Mouse (Mus musculus) forebrain, embryonic 12.5 days (tissue): ENCODE results near the gene Ptcd1. TPM values are rescaled to one million over a fixed set of nuclear protein-coding genes. Genes with fewer than 3 reads are reported as not detected.
"Not testable (repeated sequence)": the region's sequence is repeated elsewhere in the genome, so short reads cannot be mapped to it uniquely, and the experiment has no call there.

Experiments used
- ATAC-seq: fragments of 200-750 bp; cut with Nextera tagmentation; 2 replicates; pipeline ENCODE4 v1.8.0; 2017; ENCODE audit warnings: moderate TSS enrichment; ENCODE audit not compliant: low FRiP score
- H3K27ac ChIP-seq: fragments of 300-500 bp; sonication (generic); 2 replicates; pipeline ENCODE4 v1.5.1; 2016; ENCODE audit warnings: mild to moderate bottlenecking
- H3K27me3 ChIP-seq: fragments of 300-500 bp; sonication (generic); 2 replicates; pipeline ENCODE4 v1.6.1; 2016; ENCODE audit warnings: mild to moderate bottlenecking
- H3K36me3 ChIP-seq: fragments of 300-500 bp; sonication (generic); replicated peaks from 2 replicates; pipeline ENCODE4 v1.6.1; 2016; ENCODE audit warnings: mild to moderate bottlenecking
- H3K4me1 ChIP-seq: fragments of 300-500 bp; sonication (generic); 2 replicates; pipeline ENCODE4 v1.6.1; 2016
- H3K4me2 ChIP-seq: fragments of 300-500 bp; sonication (generic); 2 replicates; pipeline ENCODE4 v1.6.1; 2016; ENCODE audit warnings: mild to moderate bottlenecking, moderate library complexity
- H3K4me3 ChIP-seq: fragments of 300-500 bp; sonication (generic); replicated peaks from 2 replicates; pipeline ENCODE4 v1.5.1; 2016; ENCODE audit warnings: mild to moderate bottlenecking
- H3K9ac ChIP-seq: fragments of 300-500 bp; sonication (generic); 2 replicates; pipeline ENCODE4 v1.6.1; 2016; ENCODE audit warnings: mild to moderate bottlenecking
- H3K9me3 ChIP-seq: fragments of 300-500 bp; sonication (generic); 2 replicates; pipeline ENCODE4 v1.6.1; 2016
- WGBS: fragments of 180-500 bp; shearing (Covaris S2); methylation state at CpG from one replicate; pipeline ENCODE4 v1.1.7; 2016; 5-methylcytosine and 5-hydroxymethylcytosine counted together
- polyA plus RNA-seq: library from polyadenylated mRNA; unstranded; fragments of >200 nt; fragmentation: Nextera tagmentation; extraction: Ambion mirVana; gene quantifications from 2 replicates; pipeline ENCODE4 v1.2.1, GENCODE M21; 2016

The Ptcd1 gene
- 19.5 and 20.3 TPM in 2 replicates for polyA plus RNA-seq

DNA sequence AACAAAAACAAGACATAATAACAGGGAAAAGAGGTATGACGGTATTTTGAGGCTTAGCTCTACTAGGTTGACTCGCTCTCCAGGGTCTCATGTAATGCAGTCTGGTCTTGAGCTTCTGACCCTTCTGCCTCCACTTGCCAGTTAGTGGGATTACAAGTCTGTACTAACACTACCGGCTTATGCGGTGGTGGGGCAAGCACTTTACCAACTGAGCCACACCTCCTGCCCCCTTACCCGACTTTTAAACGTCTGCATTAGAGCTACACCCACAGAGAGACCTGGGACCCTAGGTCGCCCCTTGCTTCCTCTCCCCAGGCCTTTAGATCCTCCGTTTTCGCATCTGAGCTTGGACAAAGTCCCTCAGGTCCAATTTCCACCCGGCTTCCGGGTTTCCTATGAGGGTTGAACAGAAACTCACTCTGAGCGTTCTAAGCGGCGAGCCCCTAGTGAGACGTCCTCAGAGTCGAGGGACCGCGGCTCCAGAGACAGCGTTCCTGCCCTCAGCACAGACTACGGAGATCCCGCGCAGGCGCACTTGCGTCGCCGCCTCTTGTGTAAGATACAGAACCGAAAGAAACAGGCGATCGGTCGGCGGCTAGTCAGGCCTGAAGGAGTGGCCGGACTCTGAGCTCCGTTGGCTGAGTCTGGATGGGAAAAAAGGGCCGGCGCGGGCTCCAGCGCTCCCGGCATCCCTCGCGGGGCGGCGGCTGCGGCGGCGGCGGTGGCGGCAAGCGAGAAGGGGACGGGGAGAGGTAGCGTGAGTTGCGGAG is at the start of gene Ptcd1, which contains the start of gene Cpsf4:
TSS of gene Ptcd1 (minus strand) at position 573 of the 770 bp plus-strand sequence.
TSS of gene Cpsf4 (plus strand) at position 678 of the 770 bp plus-strand sequence.
- Histone ChIP-seq H3K36me3 (peaks cover 32% of the 10 kb centered on the region), H3K27me3 (no peaks in the 10 kb centered on the region), H3K4me1 (peaks cover 28% of the 10 kb centered on the region)

DNA sequence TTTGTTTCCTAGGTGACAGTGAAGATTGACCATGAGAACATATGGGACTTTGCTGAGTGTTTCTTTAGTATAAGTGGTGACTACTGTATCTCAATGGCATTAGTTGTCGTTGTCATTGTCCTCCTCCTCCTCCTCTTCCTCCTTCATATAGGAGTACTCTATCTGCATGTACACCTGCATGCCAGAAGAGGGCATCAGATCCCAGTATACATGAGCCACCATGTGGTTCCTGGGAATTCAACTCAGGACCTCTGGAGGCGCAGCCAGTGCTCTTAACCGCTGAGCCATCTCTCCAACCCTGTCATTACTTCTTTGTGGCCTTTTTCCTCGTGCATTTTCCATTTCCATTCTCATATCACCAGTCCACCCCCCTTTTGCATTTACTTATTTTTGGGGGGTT is 47.8 kb upstream of the Ptcd1 start:
- ATAC-seq, result no peak
- H3K27me3 ChIP-seq, result no peaks in the 10 kb centered on the region
- H3K4me3 ChIP-seq, result no peak overlapping the region
- no peak overlapping the region for H3K4me2 ChIP-seq
- H3K9ac ChIP-seq, result no peak overlapping the region
- H3K4me1 ChIP-seq, result no peaks in the 10 kb centered on the region
- no peak overlapping the region for H3K27ac ChIP-seq
- no peaks in the 10 kb centered on the region for H3K9me3 ChIP-seq
- WGBS, result 71% methylated on average over 4 of the region's 4 CpGs
- H3K36me3 ChIP-seq, result peaks cover 65% of the 10 kb centered on the region

More for the DNA sequence above, at the start of gene Ptcd1, which contains the start of gene Cpsf4:
- peak; percentile 95 for ATAC-seq
- H3K4me2 ChIP-seq, result peak within 1 kb of the TSS; percentile 92
- peak within 1 kb of the TSS; percentile 82 for H3K27ac ChIP-seq
- peak within 1 kb of the TSS; percentile 76 for H3K4me3 ChIP-seq
- WGBS, result under 1% methylated on average over 51 of the region's 51 CpGs
- peak within 1 kb of the TSS; percentile 93 for H3K9ac ChIP-seq
- no peaks in the 10 kb centered on the region for H3K9me3 ChIP-seq

DNA sequence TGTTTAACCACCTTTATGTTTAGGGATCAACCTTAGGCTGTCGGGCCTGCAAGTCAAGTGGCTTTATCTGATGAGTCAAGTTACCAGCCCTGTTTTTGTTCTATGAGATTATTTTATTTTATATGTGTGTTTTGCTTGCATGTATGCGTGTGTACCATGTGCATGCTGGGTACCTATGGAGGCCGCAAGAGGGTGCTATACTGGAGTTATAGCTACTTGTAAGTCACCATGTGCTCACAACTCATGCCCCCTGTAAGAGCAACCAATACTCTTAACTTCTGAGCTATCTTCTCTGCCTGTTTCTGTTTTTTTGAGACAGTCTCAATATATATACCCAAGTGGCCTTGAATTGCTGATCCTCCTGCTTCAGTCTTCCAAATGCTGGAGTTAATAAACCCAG is 46.6 kb upstream of the Ptcd1 start:
- H3K4me3 ChIP-seq, result no peak overlapping the region
- no peaks in the 10 kb centered on the region for H3K9me3 ChIP-seq
- ATAC-seq, result no peak
- peaks cover 58% of the 10 kb centered on the region for H3K36me3 ChIP-seq
- no peak overlapping the region for H3K9ac ChIP-seq
- WGBS, result 91% methylated on average over 3 of the region's 3 CpGs
- no peaks in the 10 kb centered on the region for H3K27me3 ChIP-seq
- no peak overlapping the region for H3K4me2 ChIP-seq
- no peak overlapping the region for H3K27ac ChIP-seq
- no peaks in the 10 kb centered on the region for H3K4me1 ChIP-seq

DNA sequence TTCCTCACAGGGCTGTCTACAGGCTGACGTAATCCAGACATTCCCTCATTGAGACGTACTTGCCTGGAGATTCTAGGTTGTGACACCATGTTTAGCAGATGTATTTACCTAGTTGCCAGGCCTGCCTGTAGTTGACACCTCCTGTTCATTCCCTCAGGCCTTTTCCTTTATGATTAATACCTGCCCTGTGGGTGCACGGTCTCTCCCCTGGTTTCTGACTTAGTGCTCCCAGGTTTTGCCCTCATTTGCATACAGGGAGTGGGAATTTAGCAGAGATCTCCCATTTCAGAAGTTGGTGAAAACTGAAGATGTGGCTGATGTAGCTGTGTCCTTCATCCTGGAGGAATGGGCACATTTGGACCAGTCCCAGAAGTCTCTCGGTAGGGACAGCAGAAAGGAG is 45.3 kb upstream of the Ptcd1 start:
- 95% methylated on average over 4 of the region's 4 CpGs for WGBS
- H3K4me2 ChIP-seq, result no peak overlapping the region
- no peak for ATAC-seq
- no peaks in the 10 kb centered on the region for H3K4me1 ChIP-seq
- no peaks in the 10 kb centered on the region for H3K27me3 ChIP-seq
- no peak overlapping the region for H3K4me3 ChIP-seq
- no peak overlapping the region for H3K9ac ChIP-seq
- no peaks in the 10 kb centered on the region for H3K9me3 ChIP-seq
- H3K36me3 ChIP-seq, result peaks cover 59% of the 10 kb centered on the region
- H3K27ac ChIP-seq, result no peak overlapping the region

DNA sequence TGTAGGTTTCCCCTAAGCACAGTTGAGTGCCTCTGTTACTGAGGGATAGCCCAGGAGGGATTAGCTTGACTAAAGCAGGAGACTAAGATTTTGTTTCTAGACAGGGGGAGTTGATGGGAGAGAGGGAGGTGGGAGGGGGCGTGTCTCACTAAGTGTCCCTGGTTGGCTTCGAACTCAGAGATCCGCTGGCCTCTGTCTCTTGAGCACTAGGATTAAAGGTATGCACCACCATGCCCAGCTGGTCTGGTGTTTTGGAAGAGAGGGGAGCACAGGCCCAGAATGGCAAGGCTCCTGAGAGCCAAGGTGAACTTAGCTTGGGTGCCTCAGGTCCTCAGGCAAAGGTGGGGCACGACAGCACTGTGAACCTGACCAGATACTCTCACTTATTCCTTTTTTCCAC is 44.4 kb upstream of the Ptcd1 start:
- no peaks in the 10 kb centered on the region for H3K27me3 ChIP-seq
- H3K4me2 ChIP-seq, result no peak overlapping the region
- WGBS, result 98% methylated on average over 4 of the region's 4 CpGs
- no peaks in the 10 kb centered on the region for H3K9me3 ChIP-seq
- no peak overlapping the region for H3K4me3 ChIP-seq
- no peak overlapping the region for H3K9ac ChIP-seq
- no peak overlapping the region for H3K27ac ChIP-seq
- no peaks in the 10 kb centered on the region for H3K4me1 ChIP-seq
- H3K36me3 ChIP-seq, result peaks cover 64% of the 10 kb centered on the region
- no peak for ATAC-seq

DNA sequence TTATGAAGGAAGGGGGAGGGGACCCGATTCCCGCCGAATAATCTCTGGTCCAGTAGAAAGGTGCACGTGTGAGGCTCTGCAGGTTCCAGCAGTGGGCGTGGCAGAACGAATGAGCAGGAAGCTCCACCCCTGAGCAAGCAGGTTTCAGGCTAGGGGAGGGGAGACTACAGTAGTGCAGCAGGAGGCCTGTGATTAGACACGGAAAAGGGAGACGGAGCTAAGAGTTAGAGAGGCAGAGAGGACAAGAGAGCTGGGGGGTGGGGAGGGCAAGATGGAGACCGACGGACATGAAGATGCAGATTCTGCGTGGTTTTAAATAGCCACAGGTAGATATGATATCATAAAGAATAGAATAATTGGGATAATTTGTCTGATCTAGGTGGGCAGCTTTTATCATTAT is 41.5 kb upstream of the Ptcd1 start:
- WGBS, result 49% methylated on average over 11 of the region's 11 CpGs
- peaks cover 50% of the 10 kb centered on the region for H3K36me3 ChIP-seq

DNA sequence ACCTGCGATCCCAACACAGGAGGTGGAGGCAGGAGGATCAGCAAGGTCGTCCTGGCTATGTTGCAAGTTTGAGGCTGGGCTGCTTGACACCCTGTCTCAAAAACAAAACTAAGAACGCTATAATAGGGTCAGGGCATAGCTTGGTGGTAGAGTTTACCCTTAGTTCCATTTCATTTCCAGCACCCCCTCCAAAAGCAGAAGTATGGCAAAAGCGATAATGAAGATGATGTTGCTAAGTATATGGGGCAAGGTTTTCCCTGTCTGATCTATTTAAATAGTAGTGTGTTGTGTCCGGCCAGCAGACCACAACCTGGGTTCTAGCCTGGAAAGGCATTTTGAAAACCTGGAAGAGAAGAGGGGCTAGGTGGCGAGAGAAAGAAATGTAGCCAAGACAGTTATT is 41.0 kb upstream of the Ptcd1 start:
- no peak overlapping the region for H3K4me2 ChIP-seq
- H3K4me1 ChIP-seq, result peaks cover 20% of the 10 kb centered on the region
- no peaks in the 10 kb centered on the region for H3K9me3 ChIP-seq
- no peak for ATAC-seq
- no peak overlapping the region for H3K27ac ChIP-seq
- H3K36me3 ChIP-seq, result peaks cover 46% of the 10 kb centered on the region
- 90% methylated on average over 6 of the region's 6 CpGs for WGBS
- H3K4me3 ChIP-seq, result no peak overlapping the region
- H3K9ac ChIP-seq, result no peak overlapping the region
- no peaks in the 10 kb centered on the region for H3K27me3 ChIP-seq

More for the DNA sequence above, 41.5 kb upstream of the Ptcd1 start:
- H3K9ac ChIP-seq, H3K27ac ChIP-seq, H3K4me3 ChIP-seq, H3K27me3 ChIP-seq, H3K9me3 ChIP-seq, ATAC-seq, H3K4me2 ChIP-seq: not testable (repeated sequence)
- peaks cover 16% of the 10 kb centered on the region for H3K4me1 ChIP-seq

DNA sequence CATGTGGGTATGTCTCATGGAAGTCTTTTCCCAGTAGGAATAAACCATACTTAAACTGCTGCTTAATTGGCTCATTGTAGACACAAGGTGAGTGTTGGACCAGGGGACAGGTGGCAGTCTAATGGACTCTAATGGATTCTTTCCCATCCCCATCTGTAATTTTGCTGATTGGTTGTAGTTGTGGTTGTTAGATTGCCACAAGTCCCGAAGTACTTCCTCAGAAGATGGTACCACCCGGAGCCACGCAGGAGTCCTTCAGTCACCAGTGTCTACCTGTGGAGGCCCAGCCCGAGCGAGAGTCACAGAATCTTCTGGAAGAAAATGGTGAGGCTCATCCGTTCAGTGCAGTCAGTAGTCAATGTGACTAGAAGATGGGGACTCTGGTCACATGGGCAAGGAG is 40.5 kb upstream of the Ptcd1 start:
- Histone ChIP-seq H3K27me3 (no peaks in the 10 kb centered on the region), H3K27ac (no peak overlapping the region), H3K9me3 (no peaks in the 10 kb centered on the region), H3K4me1 (peaks cover 21% of the 10 kb centered on the region), H3K4me2 (no peak overlapping the region), H3K9ac (no peak overlapping the region), H3K4me3 (no peak overlapping the region), H3K36me3 (peaks cover 40% of the 10 kb centered on the region)
- WGBS, result 95% methylated on average over 6 of the region's 6 CpGs
- ATAC-seq, result no peak

DNA sequence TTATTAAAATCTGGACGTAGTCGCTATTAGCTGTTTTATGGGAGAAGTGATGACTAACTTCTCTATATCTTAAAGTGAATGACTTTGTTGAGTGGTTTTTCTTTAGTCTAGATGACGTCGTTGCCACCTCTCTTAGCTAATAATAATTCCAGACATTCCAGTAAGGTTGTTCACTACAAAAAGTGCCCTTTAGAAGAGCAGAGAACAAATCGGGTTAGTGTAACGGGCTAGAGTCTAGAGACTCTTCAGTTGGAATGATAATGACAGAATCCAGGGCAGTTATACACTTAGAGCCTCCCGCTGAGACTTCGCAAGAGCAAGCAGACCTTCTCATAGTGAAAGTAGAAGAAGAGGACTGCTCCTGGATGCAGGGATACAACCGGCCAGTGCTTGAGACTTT is 38.1 kb upstream of the Ptcd1 start:
- Histone ChIP-seq H3K27me3 (no peaks in the 10 kb centered on the region), H3K4me3 (peak overlapping the region; percentile 58), H3K36me3 (peaks cover 19% of the 10 kb centered on the region), H3K4me2 (peak overlapping the region; percentile 59), H3K4me1 (peaks cover 32% of the 10 kb centered on the region), H3K9ac (no peak overlapping the region), H3K27ac (no peak overlapping the region), H3K9me3 (no peaks in the 10 kb centered on the region)
- 19% methylated on average over 9 of the region's 9 CpGs for whole genome bisulfite sequencing
- ATAC-seq, result no peak

DNA sequence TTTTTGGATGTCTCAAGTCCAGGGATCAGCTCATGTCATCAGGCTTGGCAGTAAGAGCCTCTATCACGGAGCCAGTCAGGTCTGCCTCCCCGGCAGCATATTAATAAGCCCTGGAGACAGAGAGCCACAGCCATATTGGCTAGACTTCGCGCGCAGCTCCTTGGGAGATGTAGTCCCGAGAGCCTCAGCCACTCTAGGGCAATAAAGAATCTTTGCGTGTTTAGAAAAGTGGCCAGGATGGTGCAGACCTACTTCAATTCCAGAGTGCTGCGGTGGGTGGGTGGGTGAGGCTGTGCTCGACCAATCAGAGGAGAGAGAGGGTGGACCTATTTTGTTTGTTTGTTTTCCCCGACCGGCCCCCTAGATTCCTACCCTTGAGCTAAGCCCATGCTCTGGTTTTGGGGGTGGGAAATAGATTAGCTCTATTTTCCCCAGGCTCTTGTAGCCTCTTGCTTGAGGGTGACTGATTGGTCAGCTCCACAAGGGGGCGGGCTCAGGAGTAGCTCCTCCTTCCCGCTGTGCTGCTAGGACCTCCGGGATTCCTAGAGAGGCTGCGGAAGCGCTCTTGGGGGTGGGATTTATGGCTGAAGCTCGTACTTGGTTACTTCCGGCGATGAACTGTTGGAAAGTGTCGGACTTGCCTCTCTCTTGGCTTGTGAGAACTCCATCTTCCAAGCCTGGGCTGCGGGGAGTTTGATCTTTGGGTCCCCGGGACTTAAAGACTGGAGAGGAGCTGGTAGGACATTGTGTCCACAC is 37.2 kb upstream of the Ptcd1 start, which contains the start of gene Zkscan5:
TSS of gene Zkscan5 (plus strand) at position 627 of the 756 bp plus-strand sequence.
- H3K4me3 ChIP-seq, result peak within 1 kb of the TSS; percentile 58
- peaks cover 14% of the 10 kb centered on the region for H3K36me3 ChIP-seq
- peak within 1 kb of the TSS; percentile 87 for H3K27ac ChIP-seq
- H3K4me2 ChIP-seq, result peak within 1 kb of the TSS; percentile 59
- peaks cover 32% of the 10 kb centered on the region for H3K4me1 ChIP-seq
- peak; percentile 94 for ATAC-seq
- peak within 1 kb of the TSS; percentile 61 for H3K9ac ChIP-seq
- H3K9me3 ChIP-seq, result no peaks in the 10 kb centered on the region
- no peaks in the 10 kb centered on the region for H3K27me3 ChIP-seq
- under 1% methylated on average over 22 of the region's 22 CpGs for WGBS

DNA sequence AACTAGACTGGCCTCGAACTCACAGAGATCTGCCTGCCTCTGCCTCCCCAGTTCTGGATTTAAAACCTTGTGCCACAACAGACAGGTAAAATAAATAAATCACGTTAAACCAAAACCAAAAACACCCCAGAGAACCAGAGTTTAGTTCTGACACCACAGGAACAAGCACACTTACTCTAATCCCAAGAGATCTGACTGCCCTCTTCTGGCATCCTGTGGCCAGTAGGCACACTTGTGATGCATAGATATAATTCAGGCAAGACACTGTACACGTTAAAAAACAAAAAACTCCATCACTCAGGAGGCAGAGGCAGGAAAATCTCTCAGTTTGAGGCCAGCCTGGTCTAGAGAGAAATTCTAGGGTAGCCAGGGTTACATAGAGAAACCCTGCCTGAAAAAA is 35.5 kb upstream of the Ptcd1 start:
- Histone ChIP-seq H3K9me3 (no peaks in the 10 kb centered on the region), H3K4me3 (0 out of 2 replicates have a peak overlapping the region, but pooled peaks have one; percentile 4), H3K4me1 (peaks cover 32% of the 10 kb centered on the region), H3K4me2 (no peak overlapping the region), H3K36me3 (peaks cover 8% of the 10 kb centered on the region), H3K27me3 (no peaks in the 10 kb centered on the region), H3K27ac (no peak overlapping the region), H3K9ac (no peak overlapping the region)
- 55% methylated on average over 3 of the region's 3 CpGs for WGBS
- no peak for ATAC-seq

DNA sequence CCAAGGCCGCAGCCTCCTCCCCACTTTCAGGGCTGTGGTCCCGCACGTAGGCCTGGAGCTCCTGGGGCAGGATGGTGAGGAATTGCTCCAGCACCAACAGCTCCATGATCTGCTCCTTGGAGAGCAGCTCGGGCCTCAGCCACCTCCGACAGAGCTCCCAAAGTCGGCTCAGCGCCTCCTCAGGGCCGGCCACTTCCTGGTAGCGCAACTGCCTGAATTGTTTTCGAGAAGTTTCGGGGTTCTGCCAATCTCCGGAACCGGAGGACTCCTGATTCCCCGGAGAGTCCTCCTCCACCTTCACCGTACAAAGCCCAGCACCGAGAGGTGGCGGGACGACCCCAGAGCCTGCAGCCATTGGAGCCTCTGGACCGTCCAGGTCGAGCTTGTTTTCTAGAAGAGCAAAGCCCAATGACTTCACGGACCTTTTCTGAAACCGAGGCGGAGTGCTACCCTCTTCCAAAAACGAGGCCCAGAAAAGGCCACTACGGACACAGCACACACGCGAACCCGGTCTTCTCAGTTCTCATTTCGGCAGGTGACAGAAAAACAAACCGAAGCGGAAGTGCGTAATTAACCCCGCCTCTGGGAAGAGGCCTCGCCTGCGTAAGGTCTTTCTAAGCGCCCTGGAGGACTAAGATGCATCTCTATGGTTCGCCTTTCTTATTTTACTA is 34.5 kb upstream of the Ptcd1 start, which contains the start of gene Zkscan14:
TSS of gene Zkscan14 (minus strand) at position 548 of the 671 bp plus-strand sequence.
- H3K27me3 ChIP-seq, result no peaks in the 10 kb centered on the region
- H3K9ac ChIP-seq, result peak within 1 kb of the TSS; percentile 70
- WGBS, result 2% methylated on average over 37 of the region's 37 CpGs
- H3K36me3 ChIP-seq, result no peaks in the 10 kb centered on the region
- H3K4me3 ChIP-seq, result peak within 1 kb of the TSS; percentile 77
- peak within 1 kb of the TSS; percentile 97 for H3K4me2 ChIP-seq
- peaks cover 32% of the 10 kb centered on the region for H3K4me1 ChIP-seq
- peak; percentile 15 for ATAC-seq
- no peaks in the 10 kb centered on the region for H3K9me3 ChIP-seq
- peak within 1 kb of the TSS; percentile 50 for H3K27ac ChIP-seq
